Mouse (Mus musculus) lung, adult 10 weeks (tissue): Measurements from ENCODE around the gene Vmn2r23. TPM values are rescaled to one million over a fixed set of nuclear protein-coding genes. Genes with fewer than 3 reads are reported as not detected.

Experiments
- polyA plus RNA-seq: library from polyadenylated mRNA; stranded (reverse); fragments of 350-450 nt; fragmentation: Illumina TruSeq; extraction: RNeasy Lipid Tissue Mini Kit (QIAGEN cat#74804); gene quantifications from one replicate; pipeline ENCODE4 v1.2.3, GENCODE M21; 2014; ENCODE audit warnings: low read depth, low replicate concordance; ENCODE audit not compliant: insufficient read depth

Gene Vmn2r23
- polyA plus RNA-seq, result not detected

DNA sequence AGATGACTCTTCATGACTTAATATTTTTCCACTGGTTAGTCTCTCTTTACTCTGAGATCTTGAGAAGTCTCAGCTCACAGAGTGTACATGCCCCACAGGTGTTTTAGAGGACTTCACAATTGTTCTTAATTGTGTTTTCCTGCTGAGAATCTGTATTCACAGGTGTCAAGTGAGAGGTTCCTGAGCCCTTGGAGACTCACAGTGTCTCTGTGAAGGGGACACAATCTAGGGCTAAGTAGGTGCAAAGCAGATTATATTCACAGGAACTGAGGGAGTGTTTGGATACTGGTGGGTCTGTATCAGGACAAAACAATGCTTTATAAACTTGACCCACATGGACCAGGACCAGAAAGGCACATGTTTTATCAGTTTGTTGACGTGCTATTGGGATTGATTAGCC is at the start of gene Vmn2r23:
Vmn2r23 (plus strand) TSS at position 301 of the 400 bp plus-strand sequence.

DNA sequence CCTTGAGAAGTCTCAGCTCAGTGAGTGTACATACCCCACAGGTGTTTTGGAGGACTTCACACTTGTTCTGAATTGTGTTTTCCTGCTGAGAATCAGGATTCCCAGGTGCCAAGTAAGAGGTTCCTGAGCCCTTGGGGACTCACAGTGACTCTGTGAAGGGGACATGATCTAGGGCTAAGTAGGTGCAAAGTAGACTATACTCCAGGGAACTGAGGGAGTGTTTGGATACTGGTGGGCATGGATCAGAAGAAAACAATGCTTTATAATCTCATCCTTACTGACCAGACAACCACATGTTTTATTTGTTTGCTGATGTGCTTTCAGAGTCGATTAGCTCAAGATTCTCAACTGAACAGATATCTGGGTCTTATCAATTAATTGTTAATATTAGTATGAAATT is 76.1 kb downstream of the Vmn2r23 start, which contains the start of gene Vmn2r24:
Vmn2r24 (plus strand) TSS at position 301 of the 400 bp plus-strand sequence.

Other genes with a start within 250 kb of the Vmn2r23 start
- gene Vmn2r21, start 169.3 kb upstream of the Vmn2r23 start, polyA plus RNA-seq, result not detected
- gene Vmn2r22, start 51.9 kb upstream of the Vmn2r23 start, polyA plus RNA-seq, result not detected
- not detected for gene Vmn2r24, start 76.2 kb downstream of the Vmn2r23 start, polyA plus RNA-seq
- gene Vmn2r25, start 150.8 kb downstream of the Vmn2r23 start, polyA plus RNA-seq, result not detected